Mouse (Mus musculus): Measurements from ENCODE around the gene Cadm2. TPM values are rescaled to one million over a fixed set of nuclear protein-coding genes. Genes with fewer than 3 reads are reported as not detected.

Gene Cadm2
- polyA plus RNA-seq, 1 experiment from 2014 or later, result 0.07 TPM

DNA sequence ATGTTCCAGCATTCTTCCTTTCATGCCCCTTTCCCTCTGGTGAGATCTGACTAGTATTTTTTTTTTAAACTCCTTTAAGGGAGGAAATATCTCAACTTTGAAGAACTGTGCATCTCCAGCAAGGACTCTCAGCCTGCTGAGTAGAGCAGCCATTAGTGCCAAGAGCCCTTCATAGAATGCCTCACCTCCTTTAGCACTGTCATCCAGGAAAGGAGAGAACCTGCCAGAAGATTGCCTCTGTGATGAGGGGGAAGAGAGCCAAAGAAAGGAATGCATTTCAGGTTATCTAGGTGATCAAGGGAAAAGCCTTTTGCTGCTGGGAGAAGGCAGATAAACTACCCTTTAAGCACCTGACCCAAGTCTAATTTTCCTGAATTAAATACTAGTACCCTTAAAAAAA, 943.5 kb downstream of the Cadm2 start:
- no peak for ATAC-seq (ENCODE audit: low read depth)
- Histone ChIP-seq H3K9me3 (replicated peaks) (no peaks in the 10 kb centered on the region), H3K9ac (no peak overlapping the region), H3K4me2 (no peak overlapping the region), H3K4me1 (replicated peaks) (no peaks in the 10 kb centered on the region), H3K27me3 (no peaks in the 10 kb centered on the region), H3K4me3 (replicated peaks) (no peak overlapping the region), H3K36me3 (no peaks in the 10 kb centered on the region), H3K27ac (no peak overlapping the region)
- DNase-seq, result no peak

DNA sequence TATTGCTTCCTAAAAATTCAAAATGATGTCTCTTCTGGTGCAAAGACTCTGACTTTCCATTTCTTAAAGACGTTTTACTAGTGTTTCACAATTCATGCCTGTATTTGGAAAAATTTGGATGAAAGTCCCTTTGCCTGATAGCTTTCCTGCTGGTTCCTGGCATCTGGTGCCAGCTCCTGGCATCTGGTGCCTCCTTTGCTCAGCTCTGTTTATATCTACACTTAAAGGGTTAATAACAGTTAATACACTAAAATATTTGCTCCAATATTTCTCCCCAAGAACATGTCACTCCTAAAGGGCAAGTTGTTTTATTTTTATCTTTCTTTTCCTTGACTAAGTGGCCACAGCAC, 969.7 kb downstream of the Cadm2 start:
- no peak overlapping the region for H3K4me3 ChIP-seq (replicated peaks)
- no peak overlapping the region for H3K4me2 ChIP-seq
- ATAC-seq (ENCODE audit: low read depth) (no peak), DNase-seq (no peak)
- no peaks in the 10 kb centered on the region for H3K4me1 ChIP-seq (replicated peaks)
- H3K9me3 ChIP-seq (replicated peaks), result no peaks in the 10 kb centered on the region
- H3K36me3 ChIP-seq, result no peaks in the 10 kb centered on the region
- no peak overlapping the region for H3K27ac ChIP-seq
- 38% methylated on average over 1 of the region's 1 CpGs for WGBS (ENCODE audit: insufficient replicate concordance)
- no peaks in the 10 kb centered on the region for H3K27me3 ChIP-seq
- H3K9ac ChIP-seq, result no peak overlapping the region

GRCm38 (mm10) chr16:66650348-66651012, 970.2 kb downstream of the Cadm2 start:
- DNase-seq (no peak), ATAC-seq (ENCODE audit: low read depth) (no peak)
- Histone ChIP-seq H3K9ac (no peak overlapping the region), H3K27me3 (no peaks in the 10 kb centered on the region), H3K4me2 (no peak overlapping the region), H3K36me3 (no peaks in the 10 kb centered on the region), H3K4me3 (replicated peaks) (no peak overlapping the region), H3K4me1 (replicated peaks) (no peaks in the 10 kb centered on the region), H3K27ac (no peak overlapping the region), H3K9me3 (replicated peaks) (no peaks in the 10 kb centered on the region)
- 71% methylated on average over 11 of the region's 11 CpGs for WGBS (ENCODE audit: insufficient replicate concordance)

DNA sequence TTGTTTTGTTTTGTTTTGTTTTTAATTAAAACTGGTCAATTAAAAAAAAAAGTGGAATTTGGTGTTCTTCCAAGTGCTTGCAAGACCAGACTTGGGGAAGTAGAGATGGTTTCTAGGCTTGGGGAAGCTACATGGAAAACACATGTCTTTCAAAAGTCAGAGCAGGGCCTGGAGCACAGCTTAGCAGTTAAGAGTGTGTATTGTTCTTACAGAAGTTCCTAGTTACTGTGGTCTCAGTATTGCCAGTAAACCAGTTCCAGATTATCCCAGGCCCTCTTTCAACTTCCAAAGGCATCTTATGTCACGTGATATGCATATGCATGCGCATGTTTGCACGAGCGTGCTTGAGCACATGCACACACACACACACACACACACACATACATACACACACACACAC, 972.9 kb downstream of the Cadm2 start:
- Histone ChIP-seq H3K4me1 (replicated peaks) (no peaks in the 10 kb centered on the region), H3K4me3 (replicated peaks) (no peak overlapping the region), H3K27me3 (no peaks in the 10 kb centered on the region), H3K4me2 (no peak overlapping the region), H3K27ac (no peak overlapping the region), H3K9me3 (replicated peaks) (no peaks in the 10 kb centered on the region), H3K36me3 (no peaks in the 10 kb centered on the region), H3K9ac (no peak overlapping the region)
- 73% methylated on average over 4 of the region's 4 CpGs for WGBS (ENCODE audit: insufficient replicate concordance)
- DNase-seq (no peak), ATAC-seq (ENCODE audit: low read depth) (no peak)

DNA sequence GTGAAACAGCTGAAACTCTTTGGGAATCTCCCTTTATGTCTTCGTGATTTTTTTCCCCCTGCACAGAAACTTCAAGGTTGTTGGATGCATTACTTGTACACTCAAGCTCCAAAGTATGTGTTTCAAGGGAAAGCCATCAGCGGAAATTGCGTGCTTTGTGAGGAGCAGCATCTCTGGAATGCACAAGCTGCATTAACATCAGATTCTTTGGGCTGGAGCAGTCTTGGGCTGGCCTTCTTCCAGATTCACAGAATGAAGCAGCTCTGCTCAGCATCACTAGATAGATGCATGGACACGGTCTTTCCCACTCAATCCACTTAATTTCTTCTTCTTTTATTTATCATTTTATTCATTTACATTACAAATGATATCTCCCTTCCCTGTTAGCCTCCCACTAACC, 977.1 kb downstream of the Cadm2 start:
- WGBS (ENCODE audit: insufficient replicate concordance), result 52% methylated on average over 4 of the region's 4 CpGs
- H3K36me3 ChIP-seq, result no peaks in the 10 kb centered on the region
- ATAC-seq (ENCODE audit: low read depth) (no peak), DNase-seq (no peak)
- H3K4me2 ChIP-seq, result no peak overlapping the region
- H3K4me3 ChIP-seq (replicated peaks), result no peak overlapping the region
- no peaks in the 10 kb centered on the region for H3K4me1 ChIP-seq (replicated peaks)
- H3K9me3 ChIP-seq (replicated peaks), result no peaks in the 10 kb centered on the region
- no peaks in the 10 kb centered on the region for H3K27me3 ChIP-seq
- no peak overlapping the region for H3K9ac ChIP-seq
- no peak overlapping the region for H3K27ac ChIP-seq

DNA sequence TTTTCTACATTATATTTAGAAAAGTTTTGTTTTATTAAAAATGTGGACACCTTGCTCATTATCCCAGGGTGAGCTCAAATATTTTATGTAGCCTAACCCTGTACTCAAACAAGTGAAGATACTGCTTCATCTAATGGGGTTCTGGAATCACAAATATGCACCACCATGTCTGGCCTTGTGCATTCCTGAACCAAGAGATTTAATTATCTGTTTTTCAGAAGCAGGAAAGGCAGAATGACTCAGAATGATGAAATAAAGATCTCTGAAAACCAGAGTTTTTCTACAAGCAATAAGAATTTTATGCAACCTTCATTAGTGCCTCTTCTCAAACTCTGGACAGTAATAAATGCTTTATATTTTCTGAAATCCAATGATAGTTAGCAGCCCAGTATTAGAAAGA, 993.2 kb downstream of the Cadm2 start:
- no peaks in the 10 kb centered on the region for H3K36me3 ChIP-seq
- no peak overlapping the region for H3K9ac ChIP-seq
- H3K27ac ChIP-seq, result no peak overlapping the region
- DNase-seq, result no peak
- H3K9me3 ChIP-seq (replicated peaks), result no peaks in the 10 kb centered on the region
- H3K4me1 ChIP-seq (replicated peaks), result no peaks in the 10 kb centered on the region
- no peak overlapping the region for H3K4me3 ChIP-seq (replicated peaks)
- no peak for ATAC-seq (ENCODE audit: low read depth)
- H3K4me2 ChIP-seq, result no peak overlapping the region
- no peaks in the 10 kb centered on the region for H3K27me3 ChIP-seq

- no peak overlapping the region for H3K9ac ChIP-seq
- no peak for ATAC-seq (ENCODE audit: low read depth)
- H3K27me3 ChIP-seq, result no peaks in the 10 kb centered on the region
- WGBS (ENCODE audit: insufficient replicate concordance), result 19% methylated on average over 1 of the region's 1 CpGs
- H3K4me2 ChIP-seq, result no peak overlapping the region
- no peaks in the 10 kb centered on the region for H3K4me1 ChIP-seq (replicated peaks)
- no peak overlapping the region for H3K4me3 ChIP-seq (replicated peaks)
- no peak for DNase-seq
- no peak overlapping the region for H3K27ac ChIP-seq
- no peaks in the 10 kb centered on the region for H3K36me3 ChIP-seq
- H3K9me3 ChIP-seq (replicated peaks), result no peaks in the 10 kb centered on the region
These were observed 998.3 kb downstream of the Cadm2 start for GRCm38 (mm10) chr16:66622423-66622822.

DNA sequence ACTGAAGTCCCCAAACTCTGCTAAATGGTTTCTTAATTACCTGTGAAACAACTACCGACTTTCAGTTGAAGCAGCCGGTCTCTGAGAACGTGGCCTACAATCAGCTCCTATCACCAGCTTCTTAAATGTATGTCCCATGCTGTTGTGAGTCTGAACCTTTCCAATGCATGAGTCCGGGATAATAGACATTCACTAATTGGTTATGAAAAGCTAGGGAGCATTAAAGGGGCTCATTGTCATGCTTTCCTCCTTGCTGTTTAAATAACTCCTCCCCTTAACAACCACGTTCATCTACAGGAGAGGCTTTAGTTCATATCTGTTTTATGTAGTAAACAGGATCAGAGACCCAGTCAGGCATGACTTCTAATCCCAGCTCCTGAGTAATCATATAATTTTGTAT, 1008.1 kb downstream of the Cadm2 start:
- DNase-seq, result no peak
- no peaks in the 10 kb centered on the region for H3K9me3 ChIP-seq (replicated peaks)
- no peak overlapping the region for H3K4me2 ChIP-seq
- WGBS (ENCODE audit: insufficient replicate concordance), result 69% methylated on average over 5 of the region's 5 CpGs
- H3K27ac ChIP-seq, result no peak overlapping the region
- no peak overlapping the region for H3K4me3 ChIP-seq (replicated peaks)
- no peaks in the 10 kb centered on the region for H3K36me3 ChIP-seq
- no peaks in the 10 kb centered on the region for H3K27me3 ChIP-seq
- no peak overlapping the region for H3K9ac ChIP-seq
- no peak for ATAC-seq (ENCODE audit: low read depth)
- no peaks in the 10 kb centered on the region for H3K4me1 ChIP-seq (replicated peaks)
